Mouse (Mus musculus) spleen, postnatal 10 days (tissue): ENCODE measurements around the gene Rab11b.
A peak's percentile ranks its signal among the peaks of the same experiment; 100 is the strongest.
"Not testable (repeated sequence)": the region's sequence is repeated elsewhere in the genome, so short reads cannot be mapped to it uniquely, and the experiment has no call there.

Experiments
- DNase-seq, 2 experiments: peaks; one replicate each; pipeline ENCODE4 v3.0.0; 2021 to 2022; ENCODE audit warnings: low spot score in 2 of 2

The Rab11b gene

GRCm38 (mm10) chr17:33773426-33773825 lies 13.1 kb upstream of the Rab11b start:
- no peak for DNase-seq

- DNase-seq: no peak
Measured at GRCm38 (mm10) chr17:33771617-33772016, 11.3 kb upstream of the Rab11b start.

GRCm38 (mm10) chr17:33766389-33766788 lies 6.1 kb upstream of the Rab11b start:
- DNase-seq: no peak

GRCm38 (mm10) chr17:33759767-33760254 lies 519 bp downstream of the Rab11b start:
- DNase-seq: peak; percentile 99

GRCm38 (mm10) chr17:33757231-33757630 lies 3.1 kb downstream of the Rab11b start:
- no peak for DNase-seq

GRCm38 (mm10) chr17:33756108-33756790 lies 4.1 kb downstream of the Rab11b start:
- no peak for DNase-seq

- no peak for DNase-seq
Measured at GRCm38 (mm10) chr17:33755418-33756107, 4.8 kb downstream of the Rab11b start.

- no peak for DNase-seq
Measured at GRCm38 (mm10) chr17:33754656-33755055, 5.7 kb downstream of the Rab11b start.

GRCm38 (mm10) chr17:33752297-33752696 lies 8.0 kb downstream of the Rab11b start:
- no peak for DNase-seq

- DNase-seq: no peak
Measured at GRCm38 (mm10) chr17:33751181-33751580, 9.1 kb downstream of the Rab11b start.

GRCm38 (mm10) chr17:33749451-33749850 lies 10.9 kb downstream of the Rab11b start:
- no peak for DNase-seq

- DNase-seq: peak in 1 of 2 experiments; percentile 29
Measured at GRCm38 (mm10) chr17:33746011-33746410, 14.3 kb downstream of the Rab11b start.

GRCm38 (mm10) chr17:33744686-33745384 lies 15.5 kb downstream of the Rab11b start:
- no peak for DNase-seq

- DNase-seq: no peak
Measured at GRCm38 (mm10) chr17:33742420-33742819, 17.9 kb downstream of the Rab11b start.

GRCm38 (mm10) chr17:33733526-33733925 lies 26.8 kb downstream of the Rab11b start:
- DNase-seq: not testable (repeated sequence)

- not testable (repeated sequence) for DNase-seq
Measured at GRCm38 (mm10) chr17:33732556-33733083, 27.7 kb downstream of the Rab11b start.

GRCm38 (mm10) chr17:33729215-33729614 lies 31.1 kb downstream of the Rab11b start:
- no peak for DNase-seq

GRCm38 (mm10) chr17:33728396-33728795 lies 31.9 kb downstream of the Rab11b start:
- no peak for DNase-seq

GRCm38 (mm10) chr17:33719736-33720378 lies 40.5 kb downstream of the Rab11b start:
- DNase-seq: no peak

GRCm38 (mm10) chr17:33718944-33719725 lies 41.2 kb downstream of the Rab11b start:
- DNase-seq: no peak

- peak; percentile 99 for DNase-seq
Measured at GRCm38 (mm10) chr17:33718384-33718881, 41.9 kb downstream of the Rab11b start, which contains the start of gene March2. TSS of gene March2 (minus strand) at chr17:33718670.
